ENCODE assay signal across 29 mouse cellular contexts in genomic region chr19:44987004-44987403, GRCm38 (mm10). TPM values are rescaled to one million over a fixed set of nuclear protein-coding genes. Genes with fewer than 3 reads are reported as not detected.
A peak's percentile ranks its signal among the peaks of the same experiment; 100 is the strongest.
DNase-seq lines count a peak whose midpoint lies in the region; ATAC-seq and TF ChIP-seq lines count a peak whose summit lies in the region.
"Had no signal": no experiment of that assay in that cellular context is flagged by ENCODE, and none has a peak within 500 bp of the region (broad histone marks: within the 10 kb centered on the region; RNA-seq: fewer than 3 reads in every experiment).

No protein-coding gene starts in this region.

- TF ChIP-seq CTCF in intestine, postnatal 0 days (IDR thresholded peaks at IDR 0.05; ENCODE audit: low read depth): no peak

- DNase-seq in heart, adult 11 months: peak; percentile 77
- DNase-seq in heart, adult 8-10 months (ENCODE audit: low spot score): no peak
- DNase-seq in kidney, postnatal 25 days: no peak
- DNase-seq: adrenal gland, postnatal 14 days; cerebellum, adult 18-20 months; cerebellum, postnatal 36 days; gastrocnemius, adult 2 months; gastrocnemius, postnatal 36 days; heart, adult 2 months; heart, postnatal 10 days; kidney, postnatal 36 days; right cerebral cortex, adult 18-20 months; right cerebral cortex, postnatal 4 days; thymus, postnatal 14 days had no signal

- H3K9me3 ChIP-seq in neural tube, embryonic 13.5 days: no peaks in the 10 kb centered on the region
- no peaks in the 10 kb centered on the region for H3K9me3 ChIP-seq in neural tube, embryonic 15.5 days (replicated peaks)
- H3K9me3 ChIP-seq in intestine, embryonic 15.5 days: no peaks in the 10 kb centered on the region
- H3K9me3 ChIP-seq in intestine, postnatal 0 days (ENCODE audit: control insufficient read depth): no peaks in the 10 kb centered on the region
- H3K9me3 ChIP-seq: embryonic facial prominence, embryonic 12.5 days; heart, embryonic 13.5 days; hindbrain, embryonic 15.5 days; limb, embryonic 12.5 days; lung, embryonic 15.5 days; midbrain, embryonic 10.5 days; midbrain, embryonic 15.5 days had no signal

- H3K27ac ChIP-seq in neural tube, embryonic 13.5 days (replicated peaks): no peak overlapping the region
- no peak overlapping the region for H3K27ac ChIP-seq in neural tube, embryonic 15.5 days (replicated peaks)
- H3K27ac ChIP-seq in intestine, embryonic 15.5 days: peak overlapping the region; percentile 88
- peak overlapping the region; percentile 15; the same call in 1 of the 2 replicates for H3K27ac ChIP-seq in intestine, postnatal 0 days (ENCODE audit: low read depth, low read length)
- H3K27ac ChIP-seq: embryonic facial prominence, embryonic 12.5 days; gastrocnemius, adult 2 months; heart, adult 2 months; heart, embryonic 13.5 days; hindbrain, embryonic 15.5 days; limb, embryonic 12.5 days; lung, embryonic 15.5 days; midbrain, embryonic 10.5 days; midbrain, embryonic 15.5 days had no signal

- ATAC-seq in neural tube, embryonic 13.5 days (ENCODE audit: low read depth): no peak
- no peak for ATAC-seq in neural tube, embryonic 15.5 days (ENCODE audit: low FRiP score)
- no peak for ATAC-seq in intestine, embryonic 15.5 days
- no peak for ATAC-seq in intestine, postnatal 0 days
- ATAC-seq: CD4-positive, CD25-positive, alpha-beta regulatory T cell, adult 4 months; forebrain, embryonic 16.5 days; inflammation-experienced regulatory T-cells, adult 6 months; midbrain, embryonic 15.5 days had no signal

- H3K36me3 ChIP-seq in neural tube, embryonic 13.5 days: peaks cover 4% of the 10 kb centered on the region; the same call in 1 of the 2 replicates
- H3K36me3 ChIP-seq in neural tube, embryonic 15.5 days: peaks cover 3% of the 10 kb centered on the region
- no peaks in the 10 kb centered on the region for H3K36me3 ChIP-seq in intestine, embryonic 15.5 days
- no peaks in the 10 kb centered on the region for H3K36me3 ChIP-seq in intestine, postnatal 0 days (ENCODE audit: control insufficient read depth, insufficient read depth)

- 0 out of 2 replicates have a peak overlapping the region, but pooled peaks have one; percentile 26 for H3K9ac ChIP-seq in neural tube, embryonic 13.5 days
- H3K9ac ChIP-seq in neural tube, embryonic 15.5 days (replicated peaks): no peak overlapping the region
- no peak overlapping the region for H3K9ac ChIP-seq in intestine, embryonic 15.5 days
- H3K9ac ChIP-seq in intestine, postnatal 0 days (ENCODE audit: low read depth, low read length): no peak overlapping the region
- H3K9ac ChIP-seq: embryonic facial prominence, embryonic 12.5 days; heart, embryonic 13.5 days; hindbrain, embryonic 15.5 days; limb, embryonic 12.5 days; lung, embryonic 15.5 days; midbrain, embryonic 15.5 days had no signal

- H3K27me3 ChIP-seq in neural tube, embryonic 13.5 days: no peaks in the 10 kb centered on the region
- 0 out of 2 replicates have a peak, but pooled peaks cover 2% of the 10 kb centered on the region for H3K27me3 ChIP-seq in neural tube, embryonic 15.5 days (replicated peaks)
- H3K27me3 ChIP-seq in intestine, embryonic 15.5 days (replicated peaks): no peaks in the 10 kb centered on the region
- H3K27me3 ChIP-seq in intestine, postnatal 0 days (replicated peaks; ENCODE audit: control insufficient read depth, insufficient read depth, low read length): no peaks in the 10 kb centered on the region
- H3K27me3 ChIP-seq: embryonic facial prominence, embryonic 12.5 days; hindbrain, embryonic 15.5 days; limb, embryonic 12.5 days; lung, embryonic 15.5 days; midbrain, embryonic 15.5 days had no signal

- H3K4me2 ChIP-seq in neural tube, embryonic 13.5 days: no peak overlapping the region
- H3K4me2 ChIP-seq in neural tube, embryonic 15.5 days: no peak overlapping the region
- H3K4me2 ChIP-seq in intestine, embryonic 15.5 days (replicated peaks): no peak overlapping the region
- no peak overlapping the region; the same call in 1 of the 2 replicates for H3K4me2 ChIP-seq in intestine, postnatal 0 days (replicated peaks; ENCODE audit: low read depth)
- H3K4me2 ChIP-seq: embryonic facial prominence, embryonic 12.5 days; heart, embryonic 13.5 days; hindbrain, embryonic 15.5 days; limb, embryonic 12.5 days; liver, embryonic 11.5 days; lung, embryonic 15.5 days; midbrain, embryonic 15.5 days had no signal

- 63% methylated on average over 6 of the region's 6 CpGs for WGBS in neural tube, embryonic 13.5 days
- WGBS in neural tube, embryonic 15.5 days: 73% methylated on average over 6 of the region's 6 CpGs
- 66% methylated on average over 6 of the region's 6 CpGs for WGBS in intestine, embryonic 15.5 days
- WGBS in intestine, postnatal 0 days: 58% methylated on average over 6 of the region's 6 CpGs

- peaks cover 33% of the 10 kb centered on the region for H3K4me1 ChIP-seq in neural tube, embryonic 13.5 days (replicated peaks)
- H3K4me1 ChIP-seq in neural tube, embryonic 15.5 days: peaks cover 34% of the 10 kb centered on the region
- H3K4me1 ChIP-seq in intestine, embryonic 15.5 days (replicated peaks): peaks cover 21% of the 10 kb centered on the region
- 0 out of 2 replicates have a peak, but pooled peaks cover 12% of the 10 kb centered on the region for H3K4me1 ChIP-seq in intestine, postnatal 0 days (replicated peaks; ENCODE audit: control insufficient read depth, insufficient read depth, low read length)

- no peak overlapping the region for H3K4me3 ChIP-seq in neural tube, embryonic 13.5 days
- H3K4me3 ChIP-seq in neural tube, embryonic 15.5 days (replicated peaks): no peak overlapping the region
- H3K4me3 ChIP-seq in intestine, embryonic 15.5 days (replicated peaks): no peak overlapping the region
- H3K4me3 ChIP-seq in intestine, postnatal 0 days (ENCODE audit: low read depth, low read length): no peak overlapping the region
- H3K4me3 ChIP-seq: embryonic facial prominence, embryonic 12.5 days; gastrocnemius, adult 2 months; heart, adult 2 months; heart, embryonic 13.5 days; hindbrain, embryonic 15.5 days; limb, embryonic 12.5 days; lung, embryonic 15.5 days; midbrain, embryonic 10.5 days; midbrain, embryonic 15.5 days had no signal

RNA-seq across cellular contexts. Expression of gene Sema4g, which starts 1.9 kb away (rescaled TPM):
- under 1 TPM in 3 of 4 experiments, not detected in 1; 0.25 to 0.46 (median 0.44) TPM for total RNA-seq in heart, adult 8-10 months (2022)
- polyA plus RNA-seq in neural tube, embryonic 13.5 days (2015; fragmentation: Nextera tagmentation; extraction: Ambion mirVana): 16.7 and 17.4 TPM in 2 replicates
- 17.4 and 19.4 TPM in 2 replicates for polyA plus RNA-seq in neural tube, embryonic 15.5 days (2015; fragmentation: Nextera tagmentation; extraction: Ambion mirVana)
- polyA plus RNA-seq in intestine, embryonic 15.5 days (2015; fragmentation: Nextera tagmentation; extraction: Ambion mirVana): 13.7 and 16.2 TPM in 2 replicates
- 7.8 and 10.0 TPM in 2 replicates for polyA plus RNA-seq in intestine, postnatal 0 days (2015; fragmentation: Nextera tagmentation; extraction: Ambion mirVana)

RNA-seq across cellular contexts. Expression of gene Twnk, which starts 18.5 kb away (rescaled TPM):
- 10 to 100 TPM; 30.6 to 34.6 (median 31.4) TPM for total RNA-seq in heart, adult 8-10 months (2022)
- 15.6 and 17.0 TPM in 2 replicates for polyA plus RNA-seq in neural tube, embryonic 13.5 days (2015; fragmentation: Nextera tagmentation; extraction: Ambion mirVana)
- polyA plus RNA-seq in neural tube, embryonic 15.5 days (2015; fragmentation: Nextera tagmentation; extraction: Ambion mirVana): 12.9 and 15.8 TPM in 2 replicates
- 20.5 and 22.5 TPM in 2 replicates for polyA plus RNA-seq in intestine, embryonic 15.5 days (2015; fragmentation: Nextera tagmentation; extraction: Ambion mirVana)
- 7.1 and 7.4 TPM in 2 replicates for polyA plus RNA-seq in intestine, postnatal 0 days (2015; fragmentation: Nextera tagmentation; extraction: Ambion mirVana)

RNA-seq across cellular contexts. Expression of gene Mrpl43, which starts 19.2 kb away (rescaled TPM):
- total RNA-seq in heart, adult 8-10 months (2022): 10 to 100 TPM; 43.9 to 59.9 (median 54.3) TPM
- polyA plus RNA-seq in neural tube, embryonic 13.5 days (2015; fragmentation: Nextera tagmentation; extraction: Ambion mirVana): 84.9 and 94.8 TPM in 2 replicates
- polyA plus RNA-seq in neural tube, embryonic 15.5 days (2015; fragmentation: Nextera tagmentation; extraction: Ambion mirVana): 89.1 and 96.2 TPM in 2 replicates
- 73.8 and 76.7 TPM in 2 replicates for polyA plus RNA-seq in intestine, embryonic 15.5 days (2015; fragmentation: Nextera tagmentation; extraction: Ambion mirVana)
- polyA plus RNA-seq in intestine, postnatal 0 days (2015; fragmentation: Nextera tagmentation; extraction: Ambion mirVana): 80.1 and 83.0 TPM in 2 replicates

RNA-seq across cellular contexts. Expression of gene Lzts2, which starts 27.2 kb away (rescaled TPM):
- total RNA-seq in heart, adult 8-10 months (2022): 10 to 100 TPM; 53.9 to 70.5 (median 63.8) TPM
- 29.1 and 30.8 TPM in 2 replicates for polyA plus RNA-seq in neural tube, embryonic 13.5 days (2015; fragmentation: Nextera tagmentation; extraction: Ambion mirVana)
- polyA plus RNA-seq in neural tube, embryonic 15.5 days (2015; fragmentation: Nextera tagmentation; extraction: Ambion mirVana): 23.4 and 28.2 TPM in 2 replicates
- 56.9 and 63.2 TPM in 2 replicates for polyA plus RNA-seq in intestine, embryonic 15.5 days (2015; fragmentation: Nextera tagmentation; extraction: Ambion mirVana)
- polyA plus RNA-seq in intestine, postnatal 0 days (2015; fragmentation: Nextera tagmentation; extraction: Ambion mirVana): 26.0 and 26.2 TPM in 2 replicates

RNA-seq across cellular contexts. Expression of gene Slf2, which starts 56.1 kb away (rescaled TPM):
- total RNA-seq in heart, adult 8-10 months (2022): 10 to 100 TPM; 18.2 to 21.9 (median 19.7) TPM
- 25.2 and 31.4 TPM in 2 replicates for polyA plus RNA-seq in neural tube, embryonic 13.5 days (2015; fragmentation: Nextera tagmentation; extraction: Ambion mirVana)
- 28.4 and 28.7 TPM in 2 replicates for polyA plus RNA-seq in neural tube, embryonic 15.5 days (2015; fragmentation: Nextera tagmentation; extraction: Ambion mirVana)
- 31.9 and 33.9 TPM in 2 replicates for polyA plus RNA-seq in intestine, embryonic 15.5 days (2015; fragmentation: Nextera tagmentation; extraction: Ambion mirVana)
- polyA plus RNA-seq in intestine, postnatal 0 days (2015; fragmentation: Nextera tagmentation; extraction: Ambion mirVana): 11.4 and 13.4 TPM in 2 replicates

Comparison
In these comparisons a context has a peak if more than half of its experiments do, and no peak if none do; other contexts are left out.
1. H3K27ac ChIP-seq: peak in intestine, embryonic 15.5 days (single experiment) and intestine, postnatal 0 days (single experiment); none in neural tube, embryonic 13.5 days (single experiment) and neural tube, embryonic 15.5 days (single experiment).